Mouse (Mus musculus): ENCODE data around the gene Wwc2.
A peak's percentile ranks its signal among the peaks of the same experiment; 100 is the strongest.

Wwc2 gene

DNA sequence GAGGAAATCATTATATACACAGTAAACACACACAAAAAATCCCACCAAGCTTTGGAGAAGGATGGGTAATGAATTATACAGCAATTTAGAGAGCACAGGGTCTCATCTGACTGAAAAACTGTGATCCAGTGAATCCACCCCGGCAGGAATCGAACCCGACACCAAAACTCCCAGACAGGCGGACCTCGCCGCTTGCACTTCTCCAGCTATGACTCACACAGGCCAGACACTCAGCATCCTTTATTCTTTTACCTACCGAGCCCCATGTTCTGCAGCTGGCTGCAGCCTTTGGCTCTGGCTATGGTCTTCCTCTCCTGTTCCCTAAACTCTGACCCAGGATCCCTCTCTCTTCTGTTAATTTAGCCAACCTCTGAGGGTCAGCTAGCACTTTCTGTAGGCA, 85.5 kb downstream of the Wwc2 start:
- DNase-seq (ENCODE audit: low read depth) = no peak

DNA sequence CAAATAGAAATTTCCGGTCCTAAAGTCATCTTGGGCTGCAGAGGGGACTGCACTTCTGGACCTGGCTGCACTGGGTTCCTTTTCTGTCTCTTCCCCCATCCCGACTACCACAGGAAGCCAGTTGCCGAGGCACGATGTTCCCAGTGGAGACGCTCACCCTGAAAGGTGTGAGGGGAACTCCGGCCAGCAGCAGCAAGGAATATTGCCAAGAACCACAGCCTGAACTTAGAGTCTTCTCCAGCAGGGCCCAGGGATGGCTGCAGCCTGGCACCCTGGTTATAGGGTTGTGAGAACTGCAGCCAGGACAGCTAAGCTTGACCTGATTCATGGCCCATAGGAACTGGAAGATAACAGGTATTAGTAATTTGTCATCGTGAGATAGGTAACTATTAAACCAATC, 86.7 kb downstream of the Wwc2 start:
- DNase-seq (ENCODE audit: low read depth) = no peak

GRCm38 (mm10) chr8:47902704-47903103, 88.0 kb downstream of the Wwc2 start:
- no peak for DNase-seq (ENCODE audit: low read depth)

GRCm38 (mm10) chr8:47900361-47900760, 90.4 kb downstream of the Wwc2 start:
- DNase-seq (ENCODE audit: low read depth) = no peak

DNA sequence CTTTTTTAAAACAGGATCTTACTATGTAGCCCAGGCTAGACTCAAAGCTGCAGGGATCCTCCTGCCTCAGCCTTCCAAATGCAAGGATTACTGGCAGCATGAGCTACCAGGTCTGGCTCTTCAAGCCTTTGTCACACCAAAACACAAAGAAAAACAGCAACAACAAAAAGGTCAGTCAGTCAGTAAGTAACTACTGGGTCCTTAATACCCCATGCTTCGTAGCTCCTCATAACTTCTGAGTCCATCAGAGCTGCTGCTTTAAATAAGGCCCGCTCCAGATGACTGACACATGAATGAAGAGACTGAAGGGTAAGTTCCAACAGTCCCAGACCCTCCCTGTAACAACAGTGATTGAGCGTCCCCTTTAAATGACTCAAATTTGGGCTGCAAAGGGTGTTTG, 90.8 kb downstream of the Wwc2 start:
- no peak for DNase-seq (ENCODE audit: low read depth)

GRCm38 (mm10) chr8:47892419-47892818, 98.3 kb downstream of the Wwc2 start:
- DNase-seq (ENCODE audit: low read depth) = no peak

- DNase-seq (ENCODE audit: low read depth) = no peak
Observed at GRCm38 (mm10) chr8:47891641-47892040, 99.1 kb downstream of the Wwc2 start.

DNA sequence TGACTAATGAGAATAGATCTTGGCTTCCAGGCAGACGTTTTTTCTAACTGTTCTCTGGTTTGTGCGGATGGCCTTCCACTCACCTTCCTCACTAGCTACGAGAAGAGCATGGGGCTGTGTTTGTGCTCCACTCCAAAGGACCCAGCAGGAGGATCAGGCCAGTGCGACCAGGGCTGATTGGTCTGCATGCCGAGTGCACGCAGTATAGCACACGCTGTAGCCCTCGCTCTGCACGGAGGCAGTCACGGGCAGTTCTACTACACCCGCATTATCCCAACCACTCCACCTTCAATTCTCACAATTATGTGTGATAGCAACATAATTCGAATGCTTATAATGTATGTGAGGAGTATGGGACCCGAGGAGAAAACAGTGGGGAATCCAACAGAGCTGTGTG, 99.9 kb downstream of the Wwc2 start:
- no peak for DNase-seq (ENCODE audit: low read depth)

DNA sequence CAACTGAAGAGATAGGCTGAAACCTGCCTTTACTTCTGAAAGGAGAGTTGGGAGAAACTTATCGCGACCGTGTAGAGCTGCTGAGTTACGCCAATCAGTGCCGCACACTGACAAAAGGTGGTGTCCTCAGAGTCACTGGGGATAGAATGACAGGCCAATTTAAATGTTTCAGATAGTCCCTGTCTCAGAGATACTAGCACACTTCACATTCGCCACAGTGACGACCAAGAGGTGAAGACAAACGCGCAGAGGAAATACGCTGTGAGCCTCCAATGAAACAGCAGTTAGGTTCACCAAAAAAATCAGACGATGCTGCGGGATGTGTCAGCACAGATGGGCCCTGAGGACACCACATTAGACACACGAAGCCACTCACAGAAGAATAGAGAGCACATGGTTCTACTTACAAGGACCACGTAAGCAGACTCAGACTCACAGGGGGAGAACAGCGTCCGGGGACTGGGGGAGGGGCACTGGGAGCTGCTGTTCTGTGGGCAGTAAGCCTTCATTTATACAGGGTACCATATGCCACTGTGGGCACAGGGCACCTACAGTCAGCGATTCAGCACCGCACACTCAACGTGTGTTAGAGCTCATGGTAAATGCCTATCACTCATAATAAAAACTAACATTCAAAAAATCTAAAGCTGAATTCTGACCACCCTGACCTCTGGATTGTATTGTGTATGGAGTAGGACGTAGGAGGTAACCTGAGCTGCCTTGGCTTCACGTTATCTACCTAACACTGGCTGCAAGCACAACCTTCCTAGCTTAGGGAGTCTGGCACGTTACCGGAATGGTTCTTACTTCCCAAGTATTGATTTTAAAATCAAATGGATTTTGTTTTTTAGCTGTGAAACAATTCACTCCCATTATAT, 100.5 kb downstream of the Wwc2 start:
- no peak for DNase-seq (ENCODE audit: low read depth)

GRCm38 (mm10) chr8:47888841-47889570, 101.7 kb downstream of the Wwc2 start:
- DNase-seq (ENCODE audit: low read depth) = peak; percentile 52

DNA sequence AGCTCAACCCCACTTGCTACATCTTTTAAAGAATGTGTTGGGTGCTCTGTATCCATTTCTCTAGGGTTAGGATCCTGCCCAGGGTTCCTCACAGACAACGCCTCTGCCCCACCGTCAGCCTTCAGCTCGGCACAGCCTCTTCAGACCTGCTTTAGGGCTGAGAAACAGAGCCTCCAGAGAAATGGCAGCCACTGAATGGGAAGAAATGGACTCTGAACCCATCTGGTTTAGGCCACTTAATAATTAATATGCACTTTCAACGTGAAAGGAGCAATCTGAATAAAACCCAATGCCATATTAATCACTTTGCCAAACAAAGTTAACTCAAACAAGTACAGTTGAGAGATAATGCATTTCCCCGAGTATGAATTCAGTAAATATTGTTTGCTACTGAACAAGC, 106.4 kb downstream of the Wwc2 start:
- no peak for DNase-seq (ENCODE audit: low read depth)

DNA sequence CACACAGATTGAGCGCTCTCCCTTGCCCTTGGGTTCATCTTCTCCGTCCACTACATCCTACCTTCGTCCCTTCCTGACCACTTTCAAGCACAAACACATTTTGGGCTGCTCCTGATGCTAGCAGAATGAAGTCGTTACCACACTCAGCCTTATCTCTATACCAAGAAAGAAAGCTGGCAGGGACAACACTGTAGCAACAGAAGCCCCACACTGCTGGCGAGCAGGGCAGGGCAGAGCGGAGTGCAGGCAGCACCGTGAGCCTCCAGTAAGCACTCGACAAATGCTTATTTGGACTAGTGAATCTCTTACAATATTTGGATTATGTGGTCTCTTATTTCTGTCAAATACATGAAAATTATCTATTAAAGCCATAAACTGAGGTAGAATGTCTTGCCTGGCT, 107.0 kb downstream of the Wwc2 start:
- DNase-seq (ENCODE audit: low read depth) = no peak

- DNase-seq (ENCODE audit: low read depth) = no peak
Observed at GRCm38 (mm10) chr8:47878516-47878915, 112.2 kb downstream of the Wwc2 start.

- no peak for DNase-seq (ENCODE audit: low read depth)
Observed at GRCm38 (mm10) chr8:47875865-47876264, 114.9 kb downstream of the Wwc2 start.

DNA sequence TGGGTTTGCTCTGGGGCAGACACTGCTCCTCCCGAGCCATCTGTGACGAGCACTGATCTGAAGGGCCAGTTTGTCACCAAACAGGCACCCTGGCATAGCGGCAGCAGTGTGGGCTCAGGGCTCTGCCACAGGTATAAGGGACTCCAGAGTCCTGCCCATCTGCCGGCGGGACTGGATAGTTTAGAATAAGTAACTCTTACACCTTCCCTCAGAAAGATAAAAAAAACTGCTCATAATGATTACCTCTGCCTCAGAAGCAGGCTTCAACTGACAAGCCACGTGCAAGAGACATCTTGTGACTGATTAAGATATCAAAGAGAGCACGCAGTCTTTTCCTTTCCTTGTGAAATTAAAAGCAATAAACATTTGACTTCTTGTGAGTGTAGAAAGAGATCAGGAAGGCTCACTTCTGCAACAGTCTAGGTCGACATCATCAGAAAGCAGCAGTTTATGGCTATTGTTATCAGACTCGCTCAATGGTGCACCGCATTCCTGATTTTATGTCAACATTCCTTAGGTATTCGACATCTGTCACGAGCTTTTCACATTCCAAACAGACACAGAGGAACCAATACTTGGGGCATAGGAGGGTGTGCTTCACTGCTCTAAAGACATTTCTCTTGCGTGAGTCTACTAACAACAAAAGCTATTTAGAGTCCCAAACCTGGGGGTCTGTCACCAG, 116.1 kb downstream of the Wwc2 start:
- no peak for DNase-seq (ENCODE audit: low read depth)

DNA sequence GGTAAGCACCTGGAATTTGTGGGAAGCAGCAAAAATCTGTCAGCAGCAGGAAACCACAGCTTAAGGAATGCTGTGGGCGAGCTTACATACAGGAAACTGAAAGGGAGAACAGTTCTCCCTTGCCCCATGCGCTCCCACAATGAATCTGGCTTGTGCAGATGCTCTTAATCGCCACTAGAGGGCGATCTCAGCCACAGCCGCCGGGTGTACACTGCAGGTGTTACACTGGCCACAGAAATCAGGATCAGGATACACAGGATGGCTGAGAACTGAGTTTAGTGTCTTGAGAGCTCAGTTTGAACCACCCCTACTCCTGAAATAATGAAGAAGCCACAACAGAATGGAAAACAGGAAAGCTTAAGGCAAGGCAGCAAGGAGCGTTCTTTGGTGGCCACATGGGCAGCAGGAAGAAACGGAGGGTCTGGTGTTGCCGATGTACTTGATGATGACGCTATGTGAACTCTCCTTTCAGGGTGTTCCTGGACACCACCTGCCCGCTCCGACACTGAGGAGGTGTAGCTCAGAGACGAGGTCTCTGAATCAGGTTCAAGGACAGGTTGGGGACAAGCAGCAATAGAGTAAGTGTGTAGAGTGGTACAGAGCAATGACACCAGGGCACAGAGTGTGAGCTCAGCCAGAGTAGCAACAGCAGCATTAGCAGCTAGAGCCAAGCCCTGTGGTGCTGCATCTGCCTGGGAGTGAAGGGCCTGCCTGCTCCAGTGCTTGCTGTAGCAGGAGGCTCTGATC, 118.2 kb downstream of the Wwc2 start:
- peak; percentile 33 for DNase-seq (ENCODE audit: low read depth)

DNA sequence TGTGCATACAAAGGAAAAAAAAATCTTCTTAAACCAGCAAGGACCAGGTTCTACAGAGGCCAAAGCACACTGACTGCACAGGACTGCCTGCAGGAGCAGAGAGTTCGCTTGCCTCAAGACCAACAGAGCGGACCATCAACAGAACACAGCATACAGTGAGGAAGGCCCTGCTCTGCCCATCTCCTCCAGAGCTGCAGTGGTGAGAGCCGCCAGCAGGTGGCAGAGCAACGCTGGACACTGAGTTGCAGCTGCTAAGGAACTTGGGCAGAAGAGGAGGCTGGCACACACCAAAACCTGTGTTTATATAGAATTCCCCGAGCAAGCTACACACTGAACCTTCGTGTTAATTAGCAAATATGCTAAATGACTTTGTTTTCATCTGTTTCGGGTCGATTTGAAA, 123.7 kb downstream of the Wwc2 start:
- DNase-seq (ENCODE audit: low read depth) = peak; percentile 43

GRCm38 (mm10) chr8:47866568-47866967, 124.2 kb downstream of the Wwc2 start:
- no peak for DNase-seq (ENCODE audit: low read depth)

GRCm38 (mm10) chr8:47859259-47859658, 131.5 kb downstream of the Wwc2 start:
- DNase-seq (ENCODE audit: low read depth) = no peak

DNA sequence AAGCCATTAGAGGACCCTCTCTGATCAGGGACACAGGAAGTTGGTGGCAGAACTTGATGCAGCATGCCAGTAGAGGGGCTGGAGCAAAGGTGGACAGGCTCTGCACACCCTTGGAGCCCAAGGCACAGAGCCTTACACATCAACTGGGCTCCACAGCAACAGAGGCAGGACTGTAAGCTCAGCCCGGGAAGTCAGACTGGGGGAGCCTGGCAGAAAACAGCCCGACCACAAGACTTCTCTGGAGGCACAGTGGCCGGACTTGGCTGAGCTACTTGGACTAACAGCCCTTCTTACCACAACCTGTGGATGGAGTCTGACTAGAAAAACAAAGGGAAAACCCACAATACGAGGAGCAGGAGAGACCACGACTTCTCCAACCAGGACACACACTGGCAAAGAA, 137.4 kb downstream of the Wwc2 start:
- peak; percentile 73 for DNase-seq (ENCODE audit: low read depth)

DNA sequence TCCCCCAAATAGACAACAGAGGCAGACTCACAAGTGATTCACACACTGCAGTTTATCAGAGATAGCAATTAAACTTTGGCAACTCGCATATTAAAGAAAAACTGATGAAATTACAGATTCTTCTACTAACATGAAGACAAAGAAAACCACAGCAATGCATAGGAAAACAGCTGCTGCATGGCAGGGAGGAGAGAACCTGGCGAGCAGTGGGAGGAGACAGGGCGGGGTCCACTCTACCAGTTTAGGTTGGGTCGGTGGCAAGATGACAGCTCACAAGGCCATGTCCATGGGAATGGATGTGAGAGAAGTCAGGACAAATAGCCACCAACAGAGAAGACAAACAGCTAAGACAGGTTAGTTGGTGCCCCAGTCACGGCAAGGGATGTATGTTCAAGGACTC, 138.0 kb downstream of the Wwc2 start:
- DNase-seq (ENCODE audit: low read depth) = no peak

DNA sequence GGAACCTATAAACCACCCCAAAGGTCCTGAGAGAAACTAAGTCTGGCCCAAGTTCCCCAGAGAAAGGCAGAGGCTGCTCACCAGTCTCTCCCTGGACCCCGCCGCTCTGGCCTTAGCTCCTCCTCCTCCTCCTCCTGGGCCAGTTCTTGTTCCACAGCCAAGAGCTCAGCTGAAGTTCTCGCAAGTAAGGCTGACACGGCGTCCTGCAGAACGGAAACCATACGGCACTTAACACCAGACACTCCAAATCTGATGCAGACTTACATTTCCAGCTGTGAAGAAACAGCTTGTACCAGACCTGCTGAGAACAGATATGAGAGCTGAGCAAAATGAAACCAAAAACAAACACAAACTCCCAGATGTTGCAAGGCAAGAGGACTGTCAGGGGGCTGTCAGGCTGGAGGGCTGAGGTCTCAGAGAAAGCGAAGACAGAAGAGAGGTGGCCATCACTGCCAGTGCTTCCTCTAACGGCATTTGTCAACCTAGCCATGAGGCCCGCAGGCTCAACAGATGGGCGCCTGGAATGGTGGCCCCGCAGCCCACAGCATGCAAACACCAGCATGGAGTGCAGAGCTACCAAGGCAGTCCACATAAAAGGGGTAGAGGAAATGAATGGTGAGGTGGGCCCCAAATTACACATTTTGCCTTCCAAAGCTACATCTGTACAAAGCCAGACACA, 138.8 kb downstream of the Wwc2 start:
- DNase-seq (ENCODE audit: low read depth) = peak; percentile 80

Measured in fibroblast of lung, adult 2 months (primary cell).